Mouse (Mus musculus) layer of hippocampus, adult 8-10 months (tissue): ENCODE measurements around the gene Rabgef1. TPM values are rescaled to one million over a fixed set of nuclear protein-coding genes. Genes with fewer than 3 reads are reported as not detected.
A peak's percentile ranks its signal among the peaks of the same experiment; 100 is the strongest.

Experiments used
- DNase-seq, 2 experiments: peaks; one replicate each; pipeline ENCODE4 v3.0.0; 2022; ENCODE audit warnings: low spot score in 2 of 2
- total RNA-seq, 4 experiments: library from RNA; stranded (reverse); gene quantifications; 2 replicates each; pipeline ENCODE4 v1.2.4; 2022

Rabgef1 gene
- total RNA-seq, 4 experiments from 2014 or later: 48.9 to 51.9 (median 49.3) TPM

DNA sequence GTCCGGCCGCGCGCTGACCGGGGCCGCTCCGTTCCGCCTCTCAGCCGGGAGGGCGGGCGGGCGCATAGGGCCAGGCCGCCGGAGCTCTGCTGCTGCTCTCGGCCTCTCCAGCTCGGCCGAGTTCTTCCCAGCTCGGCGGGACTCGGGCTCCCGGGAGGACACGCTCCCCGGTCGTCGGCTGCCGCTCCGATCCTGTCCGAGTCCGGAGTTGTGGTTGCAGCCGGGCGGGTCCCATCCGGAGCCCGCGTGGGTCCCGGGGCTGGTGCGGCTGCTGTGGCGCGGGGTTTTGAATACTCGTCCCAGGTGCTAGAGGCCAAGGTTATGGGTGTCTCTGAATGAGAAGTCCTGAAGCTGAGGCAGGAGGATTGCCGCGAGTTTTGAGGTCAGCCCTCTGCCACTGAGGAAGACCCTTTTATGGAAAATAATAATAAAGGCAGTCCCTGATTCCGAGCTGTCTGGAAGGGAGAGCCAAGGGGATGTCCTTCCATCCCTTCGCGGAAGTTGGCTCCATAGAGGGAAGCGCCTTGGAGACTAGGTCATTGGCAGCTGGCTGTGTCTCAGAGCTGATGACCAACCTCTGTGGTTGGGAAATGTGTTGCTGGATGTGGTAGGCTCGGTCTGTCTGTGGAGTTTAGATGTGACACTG is 481 bp downstream of the Rabgef1 start:
- DNase-seq: peak; percentile 20 to 28

DNA sequence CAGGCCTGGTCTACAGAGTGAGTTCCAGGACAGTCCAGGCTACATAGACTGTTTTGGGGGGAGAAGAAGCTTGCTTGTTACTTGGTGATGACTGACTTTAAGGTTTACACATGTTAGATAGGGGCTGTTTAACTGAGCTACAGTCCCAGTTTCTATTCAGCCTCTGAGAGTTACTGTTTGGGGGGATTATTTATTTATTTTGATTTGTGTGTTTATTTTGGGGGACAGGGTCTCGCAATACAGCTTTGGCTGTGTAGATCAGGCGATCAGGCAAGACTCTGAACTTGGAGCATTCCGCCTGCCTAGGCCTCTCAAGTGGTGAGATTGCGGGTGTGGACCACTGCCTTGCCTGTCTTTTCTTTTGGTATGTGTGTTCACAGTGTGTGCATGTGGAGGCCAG is 1.4 kb downstream of the Rabgef1 start:
- DNase-seq: no peak

DNA sequence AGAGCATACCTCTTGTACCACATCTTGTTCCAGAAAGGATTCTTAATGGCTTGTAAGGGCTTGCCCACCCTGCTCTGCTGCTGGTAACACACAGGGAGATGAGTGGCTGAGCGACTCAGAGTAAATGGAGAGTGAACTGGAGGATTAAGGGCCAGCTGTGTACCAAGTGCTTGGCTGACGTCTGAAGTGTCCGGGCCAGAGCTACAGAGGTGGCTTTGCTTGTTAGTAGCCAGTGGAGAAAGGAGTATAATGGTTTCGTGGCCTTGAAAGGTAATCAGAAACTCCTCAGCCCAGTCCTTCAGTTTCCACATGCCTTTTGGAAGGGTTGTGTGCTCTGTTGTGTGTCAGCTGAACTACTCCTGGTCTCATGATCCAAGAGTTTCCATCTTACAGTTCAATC is 6.3 kb downstream of the Rabgef1 start:
- no peak for DNase-seq

DNA sequence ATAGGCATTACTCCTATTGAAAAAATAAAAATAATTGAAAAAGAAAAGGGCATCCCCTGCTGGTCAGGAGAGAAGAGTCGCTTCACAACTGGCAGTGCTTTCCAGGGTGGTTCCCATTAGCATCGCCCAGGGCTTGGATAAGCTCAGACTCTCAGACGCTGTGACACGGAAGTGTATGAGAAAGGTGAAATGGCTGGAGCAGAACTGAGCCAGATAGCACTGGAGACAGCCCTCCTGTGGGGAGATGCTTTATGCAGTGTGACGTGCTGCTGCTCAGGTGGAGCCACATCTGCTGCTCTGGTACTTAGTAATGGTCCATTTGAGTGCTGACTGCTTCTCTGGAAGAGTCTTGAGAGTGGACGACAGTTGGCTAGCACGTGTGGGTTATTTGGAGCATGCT is 8.8 kb downstream of the Rabgef1 start:
- no peak for DNase-seq

DNA sequence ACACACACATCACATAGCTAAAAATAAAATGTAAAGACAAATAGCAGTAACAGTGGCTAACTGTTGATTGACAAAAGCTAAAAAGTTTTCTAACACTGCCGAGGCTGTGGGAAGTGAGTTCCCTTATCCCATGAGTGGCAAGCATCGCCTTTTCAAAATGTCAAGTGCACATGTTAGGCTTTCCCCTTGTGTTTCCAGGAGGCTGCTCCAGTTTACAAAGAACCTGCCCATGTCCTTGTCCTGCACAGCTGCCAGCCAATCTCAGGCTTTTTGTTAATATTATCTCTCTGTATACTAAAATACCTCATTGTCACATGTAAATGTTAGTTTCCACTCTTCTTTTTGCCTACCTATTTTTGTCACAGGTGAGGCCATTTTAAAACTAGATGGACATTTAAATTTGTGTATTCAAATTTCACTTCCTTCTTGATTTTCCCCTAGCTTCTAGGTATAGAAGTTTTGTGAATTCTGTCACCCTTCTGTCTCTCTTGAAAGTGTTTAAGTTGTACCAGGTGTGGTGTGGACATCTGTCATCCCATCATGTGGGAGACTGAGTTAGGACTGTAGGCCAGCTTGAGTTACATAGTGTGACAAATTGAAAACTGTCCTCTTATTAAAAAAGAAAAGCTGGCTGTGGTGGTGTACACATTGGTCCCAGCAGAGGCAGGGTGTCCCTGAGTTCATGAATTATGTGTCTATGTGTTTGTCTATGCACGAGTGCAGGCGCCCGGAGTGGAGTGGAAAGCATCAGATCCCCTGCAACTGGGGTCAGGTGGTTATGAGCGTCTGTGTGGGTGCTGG is 10.3 kb downstream of the Rabgef1 start:
- no peak for DNase-seq

DNA sequence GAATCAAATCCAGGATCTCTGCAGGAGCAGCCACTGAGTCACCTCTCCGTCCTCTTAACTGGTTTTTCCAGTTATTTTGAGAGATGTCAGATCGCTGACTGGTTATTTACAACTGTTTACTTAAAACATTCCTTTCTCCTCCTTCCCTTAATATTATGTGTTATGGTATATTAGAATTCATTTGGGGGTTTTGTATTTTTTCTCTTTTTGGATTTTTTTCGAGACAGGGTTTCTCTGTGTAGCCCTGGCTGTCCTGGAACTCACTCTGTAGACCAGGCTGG is 10.9 kb downstream of the Rabgef1 start:
- DNase-seq: no peak

DNA sequence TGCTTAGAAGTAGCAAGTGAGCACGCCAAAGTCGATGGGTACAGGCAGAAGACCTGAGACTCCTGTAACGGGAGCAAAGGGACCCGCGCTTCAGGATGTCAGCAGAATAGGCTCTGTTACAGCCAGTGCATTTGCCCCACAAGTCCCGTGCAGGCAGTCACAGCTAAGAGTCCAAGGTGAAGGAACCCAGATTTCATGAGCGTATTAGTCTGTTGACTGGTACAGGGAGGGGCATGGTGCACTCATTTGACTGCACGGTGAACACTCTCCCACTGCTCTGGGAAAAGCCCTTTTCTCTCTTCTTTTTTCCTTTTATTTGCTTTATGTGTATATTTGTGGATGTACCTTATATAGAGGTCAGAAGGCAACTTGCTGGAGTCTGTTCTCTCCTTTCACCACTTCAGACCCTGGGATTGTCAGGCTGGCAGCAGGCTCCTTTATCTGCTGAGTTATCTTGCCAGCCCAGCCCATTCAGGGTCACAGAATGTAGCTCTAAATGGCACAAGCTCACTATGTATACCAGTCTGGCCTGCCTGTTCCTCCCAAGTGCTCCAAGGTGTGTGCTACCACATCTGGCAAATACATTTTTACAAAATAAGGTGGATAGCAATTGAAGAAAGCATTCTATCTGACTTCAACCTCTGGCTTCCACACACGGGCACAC is 12.7 kb downstream of the Rabgef1 start:
- no peak for DNase-seq

DNA sequence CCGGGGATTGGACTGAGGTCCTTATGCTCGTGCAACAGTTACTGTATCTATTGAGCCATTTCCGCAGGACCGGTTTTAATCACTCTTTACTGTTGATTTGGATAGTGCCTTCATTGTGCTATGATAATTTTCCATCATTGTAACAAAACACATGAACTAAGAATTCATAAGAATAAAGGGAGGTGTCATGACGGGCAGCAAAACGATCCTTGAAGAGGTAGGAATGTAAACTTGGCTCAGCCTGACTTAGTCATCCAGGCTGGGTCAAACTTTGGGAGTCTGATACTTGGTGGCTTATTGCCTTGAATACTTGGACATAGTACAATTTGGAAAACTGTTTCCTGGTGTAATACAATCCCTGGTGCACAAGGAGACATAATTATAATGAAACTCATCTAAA is 13.7 kb downstream of the Rabgef1 start:
- no peak for DNase-seq

DNA sequence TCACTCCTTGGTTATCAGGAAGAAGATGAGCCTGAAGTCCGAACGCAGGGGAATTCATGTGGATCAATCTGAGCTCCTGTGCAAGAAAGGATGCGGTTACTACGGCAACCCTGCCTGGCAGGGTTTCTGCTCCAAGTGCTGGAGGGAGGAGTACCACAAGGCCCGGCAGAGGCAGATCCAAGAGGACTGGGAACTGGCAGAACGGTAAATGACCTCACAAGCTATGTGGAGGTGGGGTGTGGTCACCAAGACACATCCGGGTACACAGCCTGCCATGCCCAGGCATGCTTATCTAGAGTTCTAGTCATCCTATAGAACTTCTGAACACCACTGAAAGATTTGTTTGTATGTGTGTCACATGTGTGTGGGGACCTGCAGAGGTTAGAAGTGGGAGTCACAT is 15.8 kb downstream of the Rabgef1 start:
- DNase-seq: peak; percentile 39 to 42

DNA sequence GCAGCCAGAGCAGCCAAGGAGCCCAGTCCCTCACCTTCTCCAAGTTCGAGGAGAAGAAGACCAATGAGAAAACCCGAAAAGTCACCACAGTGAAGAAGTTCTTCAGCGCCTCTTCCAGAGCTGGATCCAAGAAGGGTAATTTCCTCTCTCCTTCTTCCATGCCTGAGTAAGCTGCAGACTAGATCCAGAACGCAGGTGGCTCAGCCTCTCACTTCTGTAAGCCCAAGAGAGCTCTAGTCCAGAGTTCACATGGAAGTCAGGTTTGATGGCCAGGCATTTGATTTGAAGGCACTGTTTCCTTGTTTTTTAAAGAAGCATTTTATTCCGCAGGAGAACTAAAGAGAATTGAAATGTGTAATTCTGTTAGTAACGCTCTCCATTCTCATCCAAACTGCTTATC is 19.3 kb downstream of the Rabgef1 start:
- no peak for DNase-seq

DNA sequence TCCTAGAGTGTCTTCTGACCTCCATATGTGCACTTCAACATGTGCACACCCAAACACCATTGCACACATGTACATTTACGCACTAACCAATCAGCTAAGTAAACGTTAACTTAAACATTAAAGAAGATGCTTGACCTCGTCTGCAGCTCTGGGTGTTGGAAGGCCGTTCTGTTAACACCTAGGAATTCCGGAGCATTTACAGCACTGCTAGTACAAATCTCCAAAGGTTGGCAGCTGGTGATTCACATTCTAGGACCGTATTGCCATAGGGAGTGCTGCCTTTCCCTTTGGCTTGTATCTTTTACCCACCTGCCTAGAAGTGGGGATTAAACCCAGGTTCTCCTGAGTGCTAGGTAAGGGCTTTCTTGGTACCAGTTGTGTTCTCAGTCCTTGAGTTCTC is 20.3 kb downstream of the Rabgef1 start:
- no peak for DNase-seq

DNA sequence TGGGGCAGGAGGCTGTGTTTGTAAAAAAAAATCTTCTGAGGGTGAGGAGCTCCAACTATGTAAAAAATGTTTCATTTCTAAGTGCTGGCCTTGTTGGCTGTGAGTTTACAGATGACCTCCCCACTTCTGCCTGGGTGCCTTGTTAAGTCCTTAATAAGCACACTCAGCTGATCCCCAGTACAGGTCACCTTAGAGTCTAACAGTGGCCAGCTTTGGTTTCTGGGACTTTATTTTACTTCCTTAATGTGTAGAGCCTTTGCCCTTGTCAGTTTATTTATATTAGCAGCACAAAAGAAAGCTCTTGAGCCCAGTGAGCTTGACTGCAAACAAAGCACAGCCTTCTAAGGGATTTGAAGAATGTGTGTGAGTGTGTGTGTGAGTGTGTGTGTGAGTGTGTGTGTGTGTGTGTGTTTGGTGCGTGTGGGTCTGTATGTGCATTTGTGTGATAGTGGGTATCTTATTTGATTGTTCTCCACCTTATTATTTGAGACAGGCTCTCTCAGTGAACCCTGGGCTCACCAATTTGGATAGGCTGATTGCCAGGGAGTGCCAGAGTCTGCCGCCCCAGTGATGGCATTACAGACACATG is 20.9 kb downstream of the Rabgef1 start:
- no peak for DNase-seq

DNA sequence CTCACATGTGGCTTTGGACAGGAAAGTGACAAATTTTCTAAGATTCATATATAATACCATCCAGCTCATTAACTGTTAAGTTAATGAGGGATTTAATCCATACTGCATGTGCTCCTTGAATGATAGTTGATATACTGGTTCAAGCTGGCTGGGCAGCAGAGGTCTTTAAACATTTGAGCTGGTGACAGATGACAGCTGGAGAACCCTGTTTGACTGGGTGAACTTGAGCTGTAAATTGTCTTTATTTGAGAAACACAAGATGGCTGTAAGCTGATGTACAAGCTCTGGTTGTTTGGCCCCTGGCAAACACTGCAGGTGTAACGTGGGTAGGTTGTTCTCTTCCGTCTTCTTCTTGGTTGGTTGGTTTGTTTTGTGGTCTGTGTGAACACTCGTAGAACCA is 22.2 kb downstream of the Rabgef1 start:
- no peak for DNase-seq

DNA sequence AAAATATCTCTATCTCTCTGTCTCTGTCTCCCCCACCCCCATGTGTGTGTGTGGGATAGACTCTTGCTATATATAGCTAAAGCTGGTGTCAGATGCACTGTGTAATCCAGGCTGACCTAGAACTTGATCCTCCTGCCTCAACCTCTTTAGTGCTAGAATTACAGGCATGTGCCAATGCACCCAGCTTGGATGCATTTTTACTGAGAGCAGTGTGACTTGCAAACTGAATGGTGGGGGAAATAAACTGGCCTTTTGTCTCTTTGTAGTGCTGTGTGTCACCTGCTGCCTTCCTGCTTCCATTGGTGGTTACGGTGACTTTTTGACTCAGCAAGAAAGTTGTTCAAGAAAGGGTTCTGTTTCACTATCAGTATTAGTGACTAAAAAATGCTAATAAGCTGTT is 24.7 kb downstream of the Rabgef1 start:
- no peak for DNase-seq

DNA sequence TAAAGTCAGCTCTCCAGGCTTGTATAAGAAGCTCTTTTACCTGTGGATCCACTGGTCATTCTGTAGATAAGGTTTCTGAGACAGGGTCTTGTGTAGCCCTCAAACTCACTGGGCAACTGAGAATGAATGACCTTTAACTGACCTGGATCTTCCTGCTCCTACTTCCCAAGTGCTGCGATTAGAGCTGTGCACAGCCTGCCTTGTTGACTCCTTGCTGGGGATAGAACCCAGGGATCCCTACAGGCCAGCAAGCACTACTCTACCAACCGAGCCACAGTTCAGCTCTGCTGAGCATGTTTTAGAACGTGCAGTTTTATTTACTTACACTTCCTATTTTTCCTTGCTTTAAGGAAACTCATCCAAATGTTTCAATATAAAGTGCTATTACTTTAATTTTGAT is 25.9 kb downstream of the Rabgef1 start:
- DNase-seq: no peak

DNA sequence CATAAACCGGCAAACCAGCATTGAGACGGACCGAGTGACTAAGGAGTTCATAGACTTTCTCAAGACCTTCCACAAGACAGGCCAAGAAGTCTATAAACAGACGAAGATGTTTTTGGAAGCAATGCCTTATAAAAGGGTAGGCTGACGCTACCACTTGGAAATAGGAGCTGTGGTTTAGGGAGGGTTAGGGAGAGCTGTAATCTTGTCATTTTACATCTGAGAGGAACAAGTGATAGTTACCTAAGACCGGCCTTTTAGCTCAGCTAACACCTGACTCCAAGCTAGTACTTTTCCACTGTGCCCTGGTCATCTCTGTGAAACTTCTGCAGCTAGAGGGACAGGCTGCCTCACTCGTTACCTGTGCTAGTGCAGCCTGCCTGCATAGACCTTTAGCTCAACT is 26.4 kb downstream of the Rabgef1 start:
- no peak for DNase-seq

DNA sequence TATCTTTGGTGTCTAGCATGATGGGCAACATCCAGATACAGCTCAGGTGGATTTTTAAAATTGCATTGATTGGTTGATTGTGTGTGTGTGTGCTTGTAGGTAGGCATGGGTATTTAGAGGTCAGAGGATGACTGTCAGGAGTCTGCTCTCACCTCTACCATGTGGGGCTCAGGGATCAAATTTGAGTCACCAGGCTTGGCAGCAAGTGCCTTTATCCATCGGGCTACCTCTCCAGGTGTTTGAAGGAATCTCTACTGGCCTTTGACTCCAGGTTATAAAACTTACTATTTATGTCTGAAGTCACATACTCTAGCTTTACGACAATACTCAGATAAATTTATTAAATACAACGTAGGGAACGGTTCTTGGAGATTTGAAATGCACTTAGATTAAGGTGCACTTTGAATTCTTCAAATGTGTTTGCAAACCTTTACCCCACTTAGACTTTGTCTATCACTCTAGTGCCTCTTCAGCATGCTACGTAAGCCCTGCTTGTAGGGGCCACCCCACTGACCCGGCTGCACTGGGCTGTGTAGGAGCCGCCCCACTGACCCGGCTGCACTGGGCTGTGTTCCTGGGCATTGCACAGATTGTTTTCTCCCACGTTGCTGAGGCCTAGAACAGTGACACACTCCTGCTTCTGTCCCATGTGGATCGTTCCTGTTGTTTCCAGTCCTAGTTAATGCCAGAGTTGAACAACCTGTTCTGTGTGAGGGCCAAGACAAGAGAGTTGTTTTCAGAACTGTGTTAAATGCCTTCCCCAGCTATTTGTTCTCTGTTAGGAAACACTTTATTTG is 28.8 kb downstream of the Rabgef1 start:
- DNase-seq: no peak

DNA sequence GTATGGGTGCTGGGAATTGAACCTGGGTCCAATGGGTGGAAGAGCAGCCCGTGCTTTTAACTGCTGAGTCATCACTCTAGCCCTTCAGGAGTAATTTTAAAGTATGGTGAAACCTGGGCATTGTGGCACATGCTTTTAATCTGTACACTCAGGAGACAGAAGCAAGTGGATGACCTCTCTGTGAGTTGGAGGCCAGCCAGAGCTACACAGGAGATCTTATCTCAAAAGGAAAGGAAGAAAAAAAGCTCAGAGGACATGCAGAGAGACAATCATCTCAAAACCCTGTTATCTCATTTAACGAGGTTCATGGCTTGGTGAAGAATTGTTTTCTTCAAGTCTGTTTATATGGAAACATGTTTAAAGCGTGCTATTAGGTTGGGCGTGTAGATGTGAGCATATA is 32.4 kb downstream of the Rabgef1 start:
- no peak for DNase-seq

DNA sequence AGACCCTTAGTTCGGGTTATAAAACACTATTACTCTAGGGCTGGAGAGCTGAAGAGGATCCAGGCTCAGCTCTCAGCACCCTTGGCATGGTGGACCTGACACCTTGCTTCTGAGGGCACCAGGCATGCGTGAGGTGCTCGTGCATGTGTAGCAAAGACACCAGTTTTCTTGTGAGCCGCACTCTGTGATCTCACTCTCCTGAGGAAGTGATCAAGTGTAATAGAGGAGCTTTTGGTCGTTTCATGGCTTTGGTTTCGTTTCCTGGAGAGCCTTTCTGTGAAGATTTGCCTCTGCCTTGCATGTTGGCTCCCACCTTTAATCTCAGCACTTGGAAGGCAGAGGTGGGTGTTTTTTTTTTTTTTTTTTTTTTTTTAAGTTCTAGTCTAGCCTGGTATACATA is 33.0 kb downstream of the Rabgef1 start:
- DNase-seq: no peak

DNA sequence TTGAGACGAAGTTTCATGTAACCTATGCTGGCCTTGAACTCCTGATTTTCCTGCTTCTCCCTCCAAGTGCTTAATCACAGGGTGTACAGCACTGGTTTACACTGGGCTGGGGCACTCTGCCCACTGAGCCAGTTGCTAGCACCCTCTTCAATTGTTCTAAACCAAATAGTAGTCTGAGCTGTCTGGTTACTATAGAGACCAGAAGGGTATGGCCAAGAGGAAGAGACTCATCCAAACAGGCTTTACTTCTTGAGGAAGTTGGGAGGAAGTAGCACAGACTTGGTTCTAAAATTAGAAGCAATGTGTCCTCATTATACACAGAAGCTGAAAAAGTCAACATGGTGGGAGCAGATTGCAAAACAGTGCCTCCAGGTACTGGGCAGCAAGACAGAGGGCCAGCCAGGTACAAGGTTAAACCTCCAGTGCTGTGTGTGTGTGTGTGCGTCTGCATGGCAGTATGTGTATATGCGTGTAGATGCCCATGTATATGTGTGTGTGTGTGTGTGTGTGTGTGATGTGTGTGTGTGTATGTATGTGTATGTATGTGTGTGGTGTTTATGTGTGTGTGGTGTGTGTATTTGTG is 33.9 kb downstream of the Rabgef1 start:
- no peak for DNase-seq

DNA sequence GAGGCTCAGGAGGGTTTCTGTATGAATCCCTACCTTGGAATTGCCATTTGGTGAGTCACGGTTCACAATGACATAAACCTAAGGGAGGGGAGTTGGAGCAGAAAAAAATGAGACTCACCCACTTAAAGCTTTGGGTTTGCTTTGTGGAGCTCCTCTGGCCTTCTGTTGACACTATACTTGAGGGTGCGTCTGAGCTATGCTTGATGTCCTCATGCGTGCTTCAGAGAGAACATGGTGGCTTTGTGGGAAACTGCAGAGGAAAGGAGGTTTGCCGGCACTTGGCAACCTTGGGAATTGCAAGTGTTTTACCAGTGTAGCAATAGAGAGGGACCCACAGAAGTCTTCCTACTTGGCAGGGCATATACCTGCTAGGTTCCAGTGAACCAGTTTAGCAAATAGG is 35.7 kb downstream of the Rabgef1 start:
- no peak for DNase-seq
